Mouse (Mus musculus): ENCODE results near the gene Vmn1r207-ps. TPM values are rescaled to one million over a fixed set of nuclear protein-coding genes. Genes with fewer than 3 reads are reported as not detected.
"Not testable (repeated sequence)": the region's sequence is repeated elsewhere in the genome, so short reads cannot be mapped to it uniquely, and the experiment has no call there.

The Vmn1r207-ps gene
- not detected in 2 replicates for polyA plus RNA-seq (2011; ENCODE audit: insufficient read depth, insufficient read length, low replicate concordance, missing spikeins)

GRCm38 (mm10) chr13:22729529-22729928 is at the start of gene Vmn1r207-ps:
TSS of gene Vmn1r207-ps (minus strand) at chr13:22729629.
- H3K4me3 ChIP-seq (replicated peaks; ENCODE audit: control insufficient read depth, low read depth, low read length); H3K27ac ChIP-seq (ENCODE audit: control insufficient read depth, insufficient read depth, low read depth, low read length, poor library complexity); H3K4me1 ChIP-seq (ENCODE audit: control insufficient read depth, insufficient read depth, low read length): not testable (repeated sequence)

GRCm38 (mm10) chr13:22777300-22777699 is 47.9 kb upstream of the Vmn1r207-ps start, which contains the start of gene Vmn1r208:
TSS of gene Vmn1r208 (minus strand) at chr13:22777400.
- no CpG with 5 or more reads among the region's 7 CpGs for WGBS
- not testable (repeated sequence) for H3K27ac ChIP-seq (ENCODE audit: control insufficient read depth, insufficient read depth, low read depth, low read length, poor library complexity); H3K4me3 ChIP-seq (replicated peaks; ENCODE audit: control insufficient read depth, low read depth, low read length)

GRCm38 (mm10) chr13:22771592-22771991 is 42.2 kb upstream of the Vmn1r207-ps start:
- H3K4me3 ChIP-seq (replicated peaks; ENCODE audit: control insufficient read depth, low read depth, low read length); H3K27ac ChIP-seq (ENCODE audit: control insufficient read depth, insufficient read depth, low read depth, low read length, poor library complexity); H3K4me1 ChIP-seq (ENCODE audit: control insufficient read depth, insufficient read depth, low read length): not testable (repeated sequence)
- WGBS: 68% methylated on average over 2 of the region's 2 CpGs

More at GRCm38 (mm10) chr13:22777300-22777699, 47.9 kb upstream of the Vmn1r207-ps start, which contains the start of gene Vmn1r208:
- H3K4me1 ChIP-seq (ENCODE audit: control insufficient read depth, insufficient read depth, low read length): not testable (repeated sequence)

GRCm38 (mm10) chr13:22747524-22747923 is 18.1 kb upstream of the Vmn1r207-ps start:
- no peaks in the 10 kb centered on the region for H3K4me1 ChIP-seq (ENCODE audit: control insufficient read depth, insufficient read depth, low read length)
- no peak overlapping the region for H3K27ac ChIP-seq (ENCODE audit: control insufficient read depth, insufficient read depth, low read depth, low read length, poor library complexity)
- TF ChIP-seq POLR2A (IDR thresholded peaks at IDR 0.05; ENCODE audit: borderline replicate concordance, control insufficient read depth, low read depth, low read length): no peak
- no peak for TF ChIP-seq CTCF (IDR thresholded peaks at IDR 0.05; ENCODE audit: control insufficient read depth, insufficient read depth, low read length)
- H3K4me3 ChIP-seq (replicated peaks; ENCODE audit: control insufficient read depth, low read depth, low read length): no peak overlapping the region

GRCm38 (mm10) chr13:22706947-22707346 is 22.5 kb downstream of the Vmn1r207-ps start:
- H3K27ac ChIP-seq (ENCODE audit: control insufficient read depth, insufficient read depth, low read depth, low read length, poor library complexity); H3K4me1 ChIP-seq (ENCODE audit: control insufficient read depth, insufficient read depth, low read length); H3K4me3 ChIP-seq (replicated peaks; ENCODE audit: control insufficient read depth, low read depth, low read length): not testable (repeated sequence)

GRCm38 (mm10) chr13:22702951-22703350 is 26.5 kb downstream of the Vmn1r207-ps start:
- WGBS: 50% methylated on average over 2 of the region's 2 CpGs
- H3K27ac ChIP-seq (ENCODE audit: control insufficient read depth, insufficient read depth, low read depth, low read length, poor library complexity); H3K4me3 ChIP-seq (replicated peaks; ENCODE audit: control insufficient read depth, low read depth, low read length); H3K4me1 ChIP-seq (ENCODE audit: control insufficient read depth, insufficient read depth, low read length): not testable (repeated sequence)

Other genes starting within 250 kb of the Vmn1r207-ps start
- gene Vmn1r202, start 224.2 kb downstream of the Vmn1r207-ps start, polyA plus RNA-seq (2011; ENCODE audit: insufficient read depth, insufficient read length, low replicate concordance, missing spikeins): not detected in 2 replicates
- gene Vmn1r203, start 211.5 kb downstream of the Vmn1r207-ps start, polyA plus RNA-seq (2011; ENCODE audit: insufficient read depth, insufficient read length, low replicate concordance, missing spikeins): 0.47 TPM in 1 of 2 replicates, not detected in the other
- gene Vmn1r204, start 176.4 kb downstream of the Vmn1r207-ps start, polyA plus RNA-seq (2011; ENCODE audit: insufficient read depth, insufficient read length, low replicate concordance, missing spikeins): not detected in 2 replicates
- gene Vmn1r205, start 136.6 kb downstream of the Vmn1r207-ps start, polyA plus RNA-seq (2011; ENCODE audit: insufficient read depth, insufficient read length, low replicate concordance, missing spikeins): not detected in 2 replicates
- not detected in 2 replicates for gene Vmn1r206, start 105.4 kb downstream of the Vmn1r207-ps start, polyA plus RNA-seq (2011; ENCODE audit: insufficient read depth, insufficient read length, low replicate concordance, missing spikeins)
- gene Vmn1r208, start 47.8 kb upstream of the Vmn1r207-ps start, polyA plus RNA-seq (2011; ENCODE audit: insufficient read depth, insufficient read length, low replicate concordance, missing spikeins): not detected in 2 replicates
- not detected in 2 replicates for gene Vmn1r209, start 80.1 kb upstream of the Vmn1r207-ps start, polyA plus RNA-seq (2011; ENCODE audit: insufficient read depth, insufficient read length, low replicate concordance, missing spikeins)
- gene Vmn1r210, start 101.7 kb upstream of the Vmn1r207-ps start, polyA plus RNA-seq (2011; ENCODE audit: insufficient read depth, insufficient read length, low replicate concordance, missing spikeins): not detected in 2 replicates
- not detected in 2 replicates for gene Vmn1r211, start 127.9 kb upstream of the Vmn1r207-ps start, polyA plus RNA-seq (2011; ENCODE audit: insufficient read depth, insufficient read length, low replicate concordance, missing spikeins)
- gene Vmn1r212, start 154.6 kb upstream of the Vmn1r207-ps start, polyA plus RNA-seq (2011; ENCODE audit: insufficient read depth, insufficient read length, low replicate concordance, missing spikeins): not detected in 2 replicates

Measured in bone marrow, adult 2 months (tissue).